In genomic region chr11:42320882-42321281, GRCm38 (mm10) we compare ENCODE assay signal across 19 mouse cellular contexts. TPM values are rescaled to one million over a fixed set of nuclear protein-coding genes. Genes with fewer than 3 reads are reported as not detected.
"Had no signal": no experiment of that assay in that cellular context is flagged by ENCODE, and none has a peak within 500 bp of the region (broad histone marks: within the 10 kb centered on the region; RNA-seq: fewer than 3 reads in every experiment).

Gene Gabra6, minus strand, starts transcription at chr11:42321072.

- H3K27me3 ChIP-seq: limb, embryonic 15.5 days; liver, embryonic 12.5 days; midbrain, embryonic 12.5 days had no signal

- H3K4me3 ChIP-seq: limb, embryonic 15.5 days; liver, embryonic 12.5 days; midbrain, embryonic 12.5 days had no signal

- ATAC-seq: liver, embryonic 12.5 days; midbrain, embryonic 16.5 days had no signal

- H3K9me3 ChIP-seq: limb, embryonic 15.5 days; liver, embryonic 12.5 days; midbrain, embryonic 12.5 days had no signal

- H3K4me2 ChIP-seq: limb, embryonic 15.5 days; liver, embryonic 12.5 days; midbrain, embryonic 12.5 days had no signal

- H3K36me3 ChIP-seq: limb, embryonic 15.5 days; liver, embryonic 12.5 days; midbrain, embryonic 12.5 days had no signal

- DNase-seq: kidney, postnatal 36 days; layer of hippocampus, adult 9-11 months; layer of hippocampus, postnatal 36 days; right cerebral cortex, postnatal 25 days; thymus, adult 18-20 months; thymus, postnatal 14 days had no signal

- H3K27ac ChIP-seq: kidney, postnatal 0 days; limb, embryonic 15.5 days; liver, embryonic 12.5 days; midbrain, embryonic 12.5 days; stomach, postnatal 0 days had no signal

- H3K9ac ChIP-seq: limb, embryonic 15.5 days; liver, embryonic 12.5 days; midbrain, embryonic 12.5 days had no signal

- H3K4me1 ChIP-seq: limb, embryonic 15.5 days; liver, embryonic 12.5 days; midbrain, embryonic 12.5 days had no signal

RNA-seq across cellular contexts. Expression of gene Gabra6, which starts in this region (rescaled TPM):
- total RNA-seq: left cerebral cortex, postnatal 25 days; megakaryocyte-erythroid progenitor cell, adult 5-6 weeks had no signal
- polyA plus RNA-seq: kidney, postnatal 0 days; limb, embryonic 11.5 days; limb, embryonic 15.5 days; liver, embryonic 12.5 days; liver, embryonic 16.5 days; lung, embryonic 16.5 days; midbrain, embryonic 12.5 days; midbrain, embryonic 16.5 days; neural tube, embryonic 14.5 days; small intestine, adult 2 months; stomach, postnatal 0 days had no signal
